Mouse (Mus musculus) adrenal gland, postnatal 4 days (tissue): ENCODE data around the gene Fgfr2. TPM values are rescaled to one million over a fixed set of nuclear protein-coding genes. Genes with fewer than 3 reads are reported as not detected.
A peak's percentile ranks its signal among the peaks of the same experiment; 100 is the strongest.

Source experiments
- DNase-seq, 2 experiments: peaks; one replicate each; pipeline ENCODE4 v3.0.0; 2021 to 2022; ENCODE audit warnings: low spot score in 2 of 2, mixed read lengths in 2 of 2
- microRNA-seq: library from miRNA; unstranded; fragments of <30 nt; microRNA quantifications from one replicate; pipeline ENCODE4 v1.2.0, GENCODE M21; 2021
- total RNA-seq, 2 experiments: library from RNA; stranded (reverse); gene quantifications; 2 replicates each; pipeline ENCODE4 v1.2.3; 2021

Fgfr2 gene
- total RNA-seq, 2 experiments from 2014 or later = 205 to 210 TPM

DNA sequence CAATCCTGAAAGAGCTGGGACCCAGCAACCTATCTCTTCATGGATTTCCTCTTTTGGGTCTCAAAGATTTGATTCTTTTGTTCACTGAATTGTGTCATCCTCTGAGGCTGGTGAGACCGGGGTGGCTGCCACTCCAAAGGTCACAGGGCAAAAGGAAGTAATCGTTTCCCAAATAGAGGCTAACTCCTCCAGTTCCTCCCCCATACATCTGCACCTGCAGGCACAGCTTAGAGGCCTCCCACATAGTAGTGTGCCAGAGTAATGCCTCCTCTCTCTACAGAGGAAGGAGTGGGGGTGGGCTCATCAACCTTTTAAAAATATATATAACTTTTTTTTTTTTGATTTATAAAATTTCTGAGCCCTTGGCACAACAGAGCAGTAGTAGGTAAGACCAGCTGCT lies 3001.6 kb downstream of the Fgfr2 start:
- no peak for DNase-seq

DNA sequence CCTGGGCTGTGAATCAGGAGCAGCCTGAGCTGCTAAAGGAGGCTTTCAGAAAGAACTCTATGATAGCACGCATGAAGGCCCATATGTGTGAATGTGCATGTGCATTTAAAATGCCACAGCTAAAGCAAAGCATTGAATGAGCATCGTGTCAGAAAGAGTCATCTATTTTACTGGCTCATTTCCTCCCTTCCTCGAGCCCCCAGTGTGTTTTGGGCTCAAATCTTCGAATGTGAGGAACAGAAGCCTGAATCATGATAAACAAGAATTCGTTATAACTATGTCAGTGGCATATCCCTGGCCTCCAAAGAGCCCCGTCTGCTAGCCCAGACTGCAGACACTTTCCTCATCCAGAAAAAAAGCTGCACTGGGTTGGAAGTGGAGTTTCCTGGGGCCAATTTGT lies 3003.7 kb downstream of the Fgfr2 start:
- DNase-seq = no peak

DNA sequence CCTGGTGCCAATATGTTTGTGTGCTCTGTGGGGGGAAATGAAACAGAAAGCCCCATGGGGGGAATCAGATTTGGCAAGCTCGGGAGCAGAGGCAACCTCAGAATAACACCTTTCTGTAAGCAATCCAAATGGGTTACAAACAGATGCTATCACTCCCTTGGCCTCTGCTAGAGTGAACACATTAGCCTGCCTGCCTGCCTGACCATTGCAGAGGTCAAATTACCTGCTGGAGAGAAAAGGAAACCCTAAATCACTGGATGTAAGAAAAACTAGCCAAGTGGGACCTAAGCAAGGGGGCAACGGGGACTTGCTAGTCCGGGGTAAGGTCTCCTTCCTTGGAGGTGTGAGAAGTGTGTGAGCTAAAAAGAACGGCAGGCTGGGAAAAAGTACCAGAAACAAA lies 3004.4 kb downstream of the Fgfr2 start:
- no peak for DNase-seq

DNA sequence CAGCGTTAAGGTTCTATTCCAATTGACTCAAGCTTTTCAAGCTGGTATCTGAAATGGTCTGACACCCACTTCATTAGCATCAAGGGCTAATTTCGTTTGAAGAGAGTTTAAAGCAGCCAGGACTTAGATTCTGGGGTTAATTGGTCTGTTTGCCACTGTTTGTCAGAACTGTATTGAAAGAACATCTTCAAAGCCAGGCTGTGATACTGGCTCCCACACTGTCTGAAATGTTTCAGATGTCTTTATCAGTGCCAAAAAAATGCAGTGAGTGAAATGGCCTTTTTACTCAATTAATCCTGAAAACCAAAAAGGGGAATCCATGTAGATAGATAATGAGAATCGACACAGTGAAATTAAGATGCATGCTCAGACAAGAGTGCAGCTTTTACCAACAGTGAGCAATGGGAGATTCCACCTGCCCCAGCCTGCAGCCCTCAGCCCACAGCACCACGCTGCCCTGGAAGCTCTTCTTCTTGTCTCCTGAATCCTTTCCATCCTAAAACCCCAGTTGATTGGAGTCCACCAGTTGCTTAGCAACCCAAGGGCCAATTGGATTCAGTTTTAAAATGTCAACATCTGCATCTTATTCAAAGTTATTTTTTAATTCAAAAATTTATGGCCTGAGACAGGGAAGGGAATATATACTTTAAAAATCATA lies 3005.6 kb downstream of the Fgfr2 start:
- no peak for DNase-seq

DNA sequence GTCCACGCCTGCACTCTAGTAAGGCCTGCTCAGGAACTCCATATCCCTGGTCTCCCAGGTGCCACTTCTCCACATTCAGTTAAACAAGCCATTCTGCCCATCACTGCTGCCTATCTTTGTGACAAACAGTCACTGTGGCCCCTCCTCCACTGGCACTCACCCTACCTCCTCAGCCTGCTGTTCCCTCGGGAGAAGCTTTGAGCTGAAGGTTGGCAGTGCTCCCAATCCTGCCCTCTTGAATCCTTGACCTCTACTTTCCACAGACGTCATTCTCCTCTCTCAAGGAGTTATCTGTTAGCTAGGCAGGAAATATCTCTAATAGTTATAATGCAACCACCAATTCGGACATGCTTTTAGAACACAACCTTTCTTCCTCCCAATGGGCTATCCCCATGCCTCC lies 3008.7 kb downstream of the Fgfr2 start:
- DNase-seq = peak in 1 of 2 experiments; percentile 37

Small RNA genes lying within 50 kb of the gene (microRNA-seq; reads per million reads assigned to microRNA genes)
- gene Mir7061 = not detected

Other genes starting within 250 kb of the Fgfr2 start
- 10 to 100 TPM; 45.8 to 47.1 TPM for gene Zranb1, start 192.2 kb downstream of the Fgfr2 start, total RNA-seq
- gene Ctbp2, start 1.0 kb upstream of the Fgfr2 start, total RNA-seq = 10 to 100 TPM; 86.7 to 94.1 TPM